Mouse (Mus musculus) intestine, embryonic 14.5 days (tissue): ENCODE results near the gene Mical2. TPM values are rescaled to one million over a fixed set of nuclear protein-coding genes. Genes with fewer than 3 reads are reported as not detected.

ENCODE experiments used
- ATAC-seq: fragments of 200-750 bp; cut with Nextera tagmentation; replicated peaks from 2 replicates; pipeline ENCODE4 v1.8.0; 2017; ENCODE audit warnings: low read depth, moderate number of reproducible peaks, moderate TSS enrichment, moderate library complexity; ENCODE audit not compliant: low FRiP score, low TSS enrichment
- DNase-seq: peaks from one replicate; pipeline ENCODE4 v3.0.0-alpha.2; 2018; ENCODE audit warnings: low spot score
- H3K27ac ChIP-seq: fragments of 300-500 bp; sonication (generic); 2 replicates; pipeline ENCODE4 v1.5.1; 2014; ENCODE audit warnings: low read depth, mild to moderate bottlenecking, control low read depth
- H3K27me3 ChIP-seq: fragments of 300-500 bp; sonication (generic); replicated peaks from 2 replicates; pipeline ENCODE4 v1.6.1; 2014; ENCODE audit warnings: low read length, control low read depth; ENCODE audit not compliant: control insufficient read depth, insufficient read depth
- H3K36me3 ChIP-seq: fragments of 300-500 bp; sonication (generic); 2 replicates; pipeline ENCODE4 v1.6.1; 2014; ENCODE audit warnings: low read length, control low read depth; ENCODE audit not compliant: control insufficient read depth, insufficient read depth
- H3K4me1 ChIP-seq: fragments of 300-500 bp; sonication (generic); replicated peaks from 2 replicates; pipeline ENCODE4 v1.6.1; 2014; ENCODE audit warnings: low read length, control low read depth, mixed read lengths; ENCODE audit not compliant: control insufficient read depth, insufficient read depth
- H3K4me2 ChIP-seq: fragments of 300-500 bp; sonication (generic); 2 replicates; pipeline ENCODE4 v1.6.1; 2014; ENCODE audit warnings: low read length
- H3K4me3 ChIP-seq: fragments of 300-500 bp; sonication (generic); 2 replicates; pipeline ENCODE4 v1.5.1; 2014; ENCODE audit warnings: low read depth, low read length, control low read depth, mixed read lengths
- H3K9ac ChIP-seq: fragments of 300-500 bp; sonication (generic); 2 replicates; pipeline ENCODE4 v1.6.1; 2014; ENCODE audit warnings: mild to moderate bottlenecking, low read length
- H3K9me3 ChIP-seq: fragments of 300-500 bp; sonication (generic); 2 replicates; pipeline ENCODE4 v1.6.1; 2016; ENCODE audit warnings: low read length, control low read depth; ENCODE audit not compliant: control insufficient read depth
- WGBS: fragments of 180-500 bp; shearing (Covaris S2); extraction: QIAGEN DNeasy Blood & Tissue Kit; methylation state at CpG from one replicate; pipeline ENCODE4 v1.1.7; 2014; 5-methylcytosine and 5-hydroxymethylcytosine counted together
- polyA plus RNA-seq: library from polyadenylated mRNA; unstranded; fragments of >200 nt; fragmentation: Nextera tagmentation; extraction: Ambion mirVana; gene quantifications from 2 replicates; pipeline ENCODE4 v1.2.1, GENCODE M21; 2014

Mical2 gene
- polyA plus RNA-seq, 1 experiment from 2014 or later: 18.2 TPM

DNA sequence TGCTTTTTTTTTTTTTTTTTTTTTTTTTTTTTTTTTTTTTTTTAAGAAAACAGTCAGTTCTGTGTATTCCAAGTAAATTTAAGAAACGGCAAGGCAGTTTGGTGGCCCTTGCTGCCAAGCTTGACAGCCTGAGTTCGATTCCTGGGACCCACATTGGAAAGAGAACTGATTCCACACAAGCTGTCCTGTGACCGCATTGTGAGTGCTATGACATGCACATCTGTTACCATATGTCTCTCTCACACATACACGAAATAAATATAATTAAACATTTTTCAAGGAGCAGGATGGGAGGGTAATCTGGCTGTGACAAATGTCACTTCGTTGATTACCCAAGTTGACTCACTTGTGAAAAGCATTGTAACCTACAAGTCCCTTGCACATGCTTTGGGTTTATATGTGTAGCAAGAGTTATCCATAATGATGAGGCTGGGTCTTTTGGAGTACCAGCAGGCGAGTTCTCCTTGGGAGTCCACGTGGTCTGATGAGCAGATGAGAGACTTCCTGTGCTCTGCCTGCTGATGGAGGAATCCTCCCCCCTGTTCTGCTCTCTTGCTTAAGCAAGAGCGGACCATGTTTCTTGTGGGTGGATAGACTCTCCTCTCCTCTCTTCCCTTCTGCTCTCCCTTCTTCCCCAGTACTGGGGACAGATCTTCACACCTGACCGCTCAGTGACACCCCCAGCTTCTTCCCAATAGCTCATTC lies 58.1 kb downstream of the Mical2 start:
- DNase-seq (no peak), ATAC-seq (no peak)
- no peak overlapping the region for H3K4me2 ChIP-seq
- no peak overlapping the region for H3K27ac ChIP-seq
- H3K9me3 ChIP-seq: no peaks in the 10 kb centered on the region
- H3K36me3 ChIP-seq: no peaks in the 10 kb centered on the region
- H3K4me1 ChIP-seq: peaks cover 9% of the 10 kb centered on the region
- no peak overlapping the region for H3K9ac ChIP-seq
- WGBS: 73% methylated on average over 9 of the region's 9 CpGs
- no peak overlapping the region for H3K4me3 ChIP-seq
- H3K27me3 ChIP-seq: no peaks in the 10 kb centered on the region

DNA sequence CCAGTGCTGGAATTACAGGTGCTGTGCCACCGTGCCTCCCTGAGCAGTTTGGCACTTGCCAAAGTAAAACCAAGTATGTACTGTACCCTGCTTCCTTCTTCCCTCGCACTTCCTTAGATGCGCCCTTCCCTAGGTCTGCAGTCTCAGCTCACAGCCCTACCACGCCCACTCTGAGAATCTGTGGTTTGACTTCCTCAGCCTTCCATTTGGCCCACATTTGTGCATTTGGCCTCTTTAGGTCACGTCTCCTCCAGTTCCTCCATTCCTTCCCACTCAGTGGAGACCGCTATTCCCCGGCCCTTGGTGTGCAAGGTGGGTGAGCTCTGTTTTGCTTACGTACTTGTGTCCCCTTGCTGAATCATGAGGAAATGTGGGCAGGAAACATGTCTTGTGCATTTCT lies 59.9 kb downstream of the Mical2 start:
- Histone ChIP-seq H3K9me3 (no peaks in the 10 kb centered on the region), H3K9ac (no peak overlapping the region), H3K4me3 (no peak overlapping the region), H3K27me3 (no peaks in the 10 kb centered on the region), H3K36me3 (no peaks in the 10 kb centered on the region), H3K4me2 (no peak overlapping the region), H3K4me1 (no peaks in the 10 kb centered on the region), H3K27ac (no peak overlapping the region)
- no peak for DNase-seq
- ATAC-seq: no peak
- WGBS: 83% methylated on average over 8 of the region's 8 CpGs

DNA sequence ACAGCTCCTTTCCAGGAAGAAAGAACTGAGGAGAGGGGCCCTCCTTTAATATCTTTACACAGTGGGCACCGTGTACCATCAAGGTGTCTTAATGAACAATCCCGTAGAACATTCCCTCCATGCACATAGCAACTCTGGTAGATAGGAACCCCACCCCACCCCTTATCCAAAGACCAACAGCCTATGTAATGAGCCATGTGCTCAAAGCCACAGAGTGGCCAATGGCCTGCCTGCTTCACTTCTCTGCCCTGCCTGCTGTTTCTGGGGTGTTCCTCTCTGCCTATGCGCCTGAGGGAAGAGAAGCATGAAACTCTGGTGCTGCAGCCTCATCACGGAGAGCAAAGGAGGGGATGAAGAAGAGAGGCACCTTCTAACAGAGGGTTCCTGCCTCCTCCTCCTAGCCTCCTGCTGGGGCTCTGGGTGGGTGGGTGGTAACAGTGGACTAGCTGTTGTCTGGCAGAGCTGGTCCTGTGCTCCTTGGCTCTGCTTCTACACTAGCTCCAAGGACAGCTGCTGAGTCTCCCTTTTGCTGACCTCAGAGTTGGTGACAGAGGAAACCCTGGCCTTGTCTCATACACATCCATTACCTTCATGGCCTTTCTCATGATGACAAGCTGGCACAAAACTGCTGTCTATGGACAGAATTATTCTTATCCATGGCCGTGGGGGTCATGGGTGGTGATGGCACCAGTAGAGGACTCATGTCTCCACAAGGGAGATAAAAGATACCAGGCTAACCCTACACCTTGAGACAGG lies 62.9 kb downstream of the Mical2 start:
- Histone ChIP-seq H3K4me2 (no peak overlapping the region), H3K27me3 (no peaks in the 10 kb centered on the region), H3K4me3 (no peak overlapping the region), H3K9me3 (no peaks in the 10 kb centered on the region), H3K4me1 (peaks cover 4% of the 10 kb centered on the region; the same call in 1 of the 2 replicates), H3K36me3 (no peaks in the 10 kb centered on the region), H3K27ac (no peak overlapping the region), H3K9ac (no peak overlapping the region)
- ATAC-seq (no peak), DNase-seq (no peak)
- WGBS: 80% methylated on average over 5 of the region's 5 CpGs

DNA sequence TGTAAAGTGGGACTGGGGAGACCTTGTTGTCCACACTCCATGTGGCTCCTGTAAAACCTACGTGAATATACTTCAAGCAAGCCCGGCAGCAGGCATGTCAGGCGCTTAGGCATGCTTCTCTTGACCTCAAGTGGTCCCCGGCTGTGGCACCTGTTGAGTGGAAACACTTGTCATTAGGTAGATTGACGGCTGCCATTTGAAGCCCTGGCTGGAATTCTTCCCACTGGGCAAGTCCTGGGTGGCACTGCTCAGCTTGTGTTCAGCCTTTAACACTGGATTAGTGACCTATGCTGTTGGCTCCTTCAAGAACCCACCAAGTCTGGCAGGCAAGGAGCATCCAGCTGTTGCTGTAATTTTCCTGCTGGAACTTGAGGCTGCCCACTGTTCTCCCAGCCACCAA lies 63.9 kb downstream of the Mical2 start:
- WGBS: 79% methylated on average over 5 of the region's 5 CpGs
- H3K9me3 ChIP-seq: no peaks in the 10 kb centered on the region
- H3K4me3 ChIP-seq: no peak overlapping the region
- no peak overlapping the region for H3K9ac ChIP-seq
- H3K4me1 ChIP-seq: peaks cover 7% of the 10 kb centered on the region; the same call in 1 of the 2 replicates
- no peaks in the 10 kb centered on the region for H3K36me3 ChIP-seq
- no peak for ATAC-seq
- H3K27ac ChIP-seq: no peak overlapping the region
- no peak for DNase-seq
- H3K27me3 ChIP-seq: no peaks in the 10 kb centered on the region
- no peak overlapping the region for H3K4me2 ChIP-seq

DNA sequence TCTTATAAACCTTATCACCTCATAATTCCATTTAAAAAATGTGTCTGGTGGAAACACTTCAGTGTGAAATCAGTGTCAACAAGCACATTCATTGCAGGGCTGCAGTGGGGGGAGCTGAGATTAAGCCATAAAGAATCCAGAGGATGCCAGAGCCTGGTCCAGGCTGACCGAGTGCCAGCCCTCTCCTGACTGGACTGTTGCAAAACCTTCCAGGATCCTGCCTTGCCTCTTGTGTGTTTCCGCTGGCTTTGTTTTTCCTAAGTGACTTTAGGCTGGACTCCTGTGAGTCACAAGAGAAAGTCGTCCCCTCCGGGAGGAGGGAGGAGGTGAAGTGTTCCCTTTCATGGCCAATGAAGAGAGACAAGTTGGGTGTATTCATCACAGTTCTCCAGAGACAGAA lies 64.3 kb downstream of the Mical2 start:
- no peaks in the 10 kb centered on the region for H3K27me3 ChIP-seq
- no peak for DNase-seq
- H3K9me3 ChIP-seq: no peaks in the 10 kb centered on the region
- peaks cover 7% of the 10 kb centered on the region; the same call in 1 of the 2 replicates for H3K4me1 ChIP-seq
- 65% methylated on average over 4 of the region's 4 CpGs for WGBS
- no peak overlapping the region for H3K4me2 ChIP-seq
- H3K4me3 ChIP-seq: no peak overlapping the region
- no peak for ATAC-seq
- no peaks in the 10 kb centered on the region for H3K36me3 ChIP-seq
- H3K9ac ChIP-seq: no peak overlapping the region
- H3K27ac ChIP-seq: no peak overlapping the region

DNA sequence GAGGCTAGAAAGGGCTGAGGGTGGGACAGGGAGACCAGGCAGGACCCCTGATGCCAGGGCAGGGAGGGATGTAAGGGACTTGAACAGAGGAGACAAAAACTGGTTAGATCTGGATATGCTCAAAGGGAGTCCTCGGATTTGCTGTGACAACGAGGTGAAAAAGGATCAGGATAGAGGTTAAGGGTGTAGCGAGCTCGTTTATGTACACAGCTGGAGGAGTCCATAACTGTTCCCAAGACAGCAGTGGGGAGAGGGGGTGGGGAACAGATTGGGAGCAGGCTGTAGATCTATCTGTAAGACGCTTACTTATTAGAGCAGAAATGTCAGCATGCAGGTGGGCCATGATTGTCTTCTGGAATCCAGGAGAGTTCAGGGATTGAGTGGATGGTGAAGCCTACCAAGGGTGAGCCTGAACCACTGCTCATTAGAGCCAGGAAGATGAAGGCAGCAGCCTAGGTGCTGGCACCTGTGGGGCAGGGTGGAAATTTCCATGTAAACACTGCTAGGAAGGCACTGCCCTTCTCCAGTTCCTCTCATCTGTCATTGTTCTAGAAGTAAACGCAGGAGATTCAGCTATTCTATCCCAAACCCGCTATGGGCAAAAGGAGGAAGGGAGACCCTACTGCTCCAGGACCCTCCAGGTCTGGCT lies 67.9 kb downstream of the Mical2 start:
- Histone ChIP-seq H3K27ac (no peak overlapping the region), H3K9ac (no peak overlapping the region), H3K27me3 (no peaks in the 10 kb centered on the region), H3K4me3 (no peak overlapping the region), H3K36me3 (no peaks in the 10 kb centered on the region), H3K9me3 (no peaks in the 10 kb centered on the region), H3K4me2 (no peak overlapping the region), H3K4me1 (peaks cover 13% of the 10 kb centered on the region)
- no peak for DNase-seq
- WGBS: 39% methylated on average over 7 of the region's 7 CpGs
- ATAC-seq: 0 out of 2 replicates have a peak, but pooled peaks have one; percentile 32

DNA sequence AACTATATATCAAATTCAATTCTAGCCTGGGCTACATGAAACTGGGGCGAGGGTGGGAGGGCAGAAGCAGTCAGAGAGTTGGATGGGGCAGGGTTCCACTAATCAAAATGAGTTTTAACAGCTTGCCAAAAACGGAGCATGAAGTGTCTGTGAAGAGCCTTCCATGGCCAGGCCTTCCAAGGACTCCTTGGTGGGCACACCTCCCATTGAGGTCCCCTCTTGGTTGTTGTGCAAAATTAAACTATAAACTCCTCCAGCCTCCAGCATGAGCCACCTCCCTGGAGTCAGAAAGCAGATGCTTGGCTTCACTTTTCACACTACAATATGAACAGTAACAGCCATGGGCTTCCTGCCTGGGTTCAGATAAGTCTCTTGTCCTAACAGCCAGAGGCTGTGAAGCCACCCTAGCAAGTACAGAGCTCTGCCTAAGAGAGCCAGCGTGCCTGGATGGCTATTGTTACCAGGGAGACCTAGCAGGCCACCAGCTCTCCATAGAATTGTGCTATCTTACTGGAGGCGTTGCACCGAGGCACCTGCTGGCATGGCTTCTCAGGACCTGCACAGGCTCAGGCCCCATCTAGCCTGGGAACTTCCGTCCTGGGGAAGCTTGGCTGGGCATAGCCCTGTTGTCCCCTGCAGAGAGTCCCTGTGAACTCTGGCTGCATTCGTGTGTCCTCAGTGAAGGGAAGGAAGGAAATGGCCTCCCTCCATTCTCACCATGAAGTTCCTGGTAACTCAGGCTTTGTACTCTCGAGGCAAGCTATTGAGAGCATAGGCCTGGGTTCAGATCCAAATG lies 70.0 kb downstream of the Mical2 start:
- no peak overlapping the region for H3K4me3 ChIP-seq

DNA sequence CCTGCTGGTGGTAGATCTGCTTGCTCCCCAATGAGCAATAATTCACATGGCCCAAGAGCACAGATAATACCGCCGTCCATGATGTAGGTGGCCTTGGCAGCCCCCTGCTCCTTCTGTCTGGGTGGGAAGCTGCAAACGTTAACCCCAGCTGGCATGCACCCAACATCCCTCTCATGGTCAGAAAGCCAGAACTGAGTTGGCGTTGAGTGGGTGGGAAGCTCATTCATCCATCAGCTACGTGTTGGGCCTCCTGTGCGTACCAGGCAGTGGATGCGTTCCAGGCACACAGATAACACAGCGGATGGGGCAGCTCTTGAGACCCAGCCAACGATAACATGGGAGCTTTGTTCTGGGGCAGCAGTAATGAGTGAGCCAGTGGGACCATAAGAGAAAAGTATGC lies 72.4 kb downstream of the Mical2 start:
- WGBS: 53% methylated on average over 9 of the region's 9 CpGs
- Histone ChIP-seq H3K9ac (no peak overlapping the region), H3K27me3 (no peaks in the 10 kb centered on the region), H3K4me2 (no peak overlapping the region), H3K4me3 (no peak overlapping the region), H3K9me3 (no peaks in the 10 kb centered on the region), H3K36me3 (no peaks in the 10 kb centered on the region), H3K27ac (no peak overlapping the region), H3K4me1 (peaks cover 22% of the 10 kb centered on the region)
- no peak for DNase-seq
- no peak for ATAC-seq

More for the DNA sequence above, 70.0 kb downstream of the Mical2 start:
- H3K27me3 ChIP-seq: no peaks in the 10 kb centered on the region
- peaks cover 22% of the 10 kb centered on the region for H3K4me1 ChIP-seq
- H3K9me3 ChIP-seq: no peaks in the 10 kb centered on the region
- WGBS: 71% methylated on average over 8 of the region's 8 CpGs
- DNase-seq (no peak), ATAC-seq (no peak)
- H3K4me2 ChIP-seq: no peak overlapping the region
- no peak overlapping the region for H3K9ac ChIP-seq
- H3K27ac ChIP-seq: no peak overlapping the region
- no peaks in the 10 kb centered on the region for H3K36me3 ChIP-seq
